Mouse (Mus musculus) spleen, postnatal 0 days (tissue): ENCODE measurements around the gene Gpr50. TPM values are rescaled to one million over a fixed set of nuclear protein-coding genes. Genes with fewer than 3 reads are reported as not detected.

ENCODE experiments used
- polyA plus RNA-seq: library from polyadenylated mRNA; unstranded; fragments of >200 nt; fragmentation: Nextera tagmentation; extraction: Ambion mirVana; gene quantifications from 2 replicates; pipeline ENCODE4 v1.2.1, GENCODE M21; 2015

The Gpr50 gene
- polyA plus RNA-seq = 0.11 and 0.23 TPM in 2 replicates

DNA sequence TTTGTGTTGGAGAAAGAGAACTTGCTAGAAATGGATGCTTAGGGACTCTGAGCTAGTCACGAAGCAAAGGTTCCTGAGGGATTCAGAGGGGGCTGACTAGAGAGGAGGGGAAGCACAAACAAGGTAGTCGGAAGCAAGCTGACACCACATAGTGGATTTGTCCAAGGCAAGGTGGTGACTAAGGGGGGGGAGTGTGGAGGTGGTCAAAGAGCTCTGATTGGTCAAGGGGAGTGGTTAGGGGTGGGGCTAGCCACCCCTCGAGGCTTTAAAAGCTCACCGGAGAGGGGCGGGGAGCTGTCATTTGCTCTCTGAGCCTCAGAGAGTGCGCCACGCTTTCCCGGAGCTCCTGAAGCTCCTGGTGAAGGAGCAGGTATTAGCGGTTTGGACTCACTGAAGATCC lies at the start of gene Gpr50:
TSS of gene Gpr50 (plus strand) at position 294 of the 400 bp plus-strand sequence.

Other genes starting within 250 kb of the Gpr50 start
- 8.3 and 9.7 TPM in 2 replicates for gene Cd99l2, start 170.8 kb upstream of the Gpr50 start, polyA plus RNA-seq
- gene Hmgb3, start 107.7 kb upstream of the Gpr50 start, polyA plus RNA-seq = 278 and 318 TPM in 2 replicates
- gene Vma21, start 152.3 kb downstream of the Gpr50 start, polyA plus RNA-seq = 37.7 and 39.2 TPM in 2 replicates